Mouse (Mus musculus) cortical plate, adult 2 months (tissue): ENCODE measurements at regions not wholly inside any gene's neighbourhood (a gene's known extent, or its start where the extent isn't known, plus 50 kb on each side); places are given as distances from the start of the nearest gene placed in this dataset.

Source experiments
- H3K27ac ChIP-seq: fragments of 200-500 bp; 2 replicates; pipeline ENCODE4 v1.5.1; 2012; ENCODE audit warnings: low read length, control low read depth, inconsistent platforms; ENCODE audit not compliant: insufficient read depth
- H3K4me1 ChIP-seq: fragments of 200-500 bp; 2 replicates; pipeline ENCODE4 v1.6.1; 2011; ENCODE audit warnings: low read length; ENCODE audit not compliant: control insufficient read depth, insufficient read depth
- H3K4me3 ChIP-seq: fragments of 200-500 bp; 2 replicates; pipeline ENCODE4 v1.5.1; 2011; ENCODE audit warnings: mild to moderate bottlenecking, low read length, control low read depth; ENCODE audit not compliant: insufficient read depth
- CTCF ChIP-seq: fragments of 200-500 bp; IDR thresholded peaks from 2 replicates; pipeline ENCODE4 v1.5.1; 2011; ENCODE audit warnings: mild to moderate bottlenecking, control low read depth, low read length; ENCODE audit not compliant: insufficient read depth; ENCODE audit errors: extremely low read depth
- POLR2A ChIP-seq: fragments of 200-500 bp; IDR thresholded peaks from 2 replicates; pipeline ENCODE4 v1.6.1; 2011; ENCODE audit warnings: mild to moderate bottlenecking, low read length, control low read depth; ENCODE audit not compliant: insufficient read depth; ENCODE audit errors: extremely low read depth

- no peak for TF ChIP-seq CTCF
- no peak for TF ChIP-seq POLR2A
- Histone ChIP-seq H3K27ac (no peak overlapping the region), H3K4me3 (no peak overlapping the region), H3K4me1 (0 out of 2 replicates have a peak, but pooled peaks cover 1% of the 10 kb centered on the region)
Observed at GRCm38 (mm10) chr12:25358846-25359525, 262.0 kb upstream of the Id2 start.

- Histone ChIP-seq H3K27ac (no peak overlapping the region), H3K4me1 (no peaks in the 10 kb centered on the region), H3K4me3 (no peak overlapping the region)
- TF ChIP-seq CTCF, result no peak
- no peak for TF ChIP-seq POLR2A
Observed at GRCm38 (mm10) chr12:25356774-25357173, 259.8 kb upstream of the Id2 start.

GRCm38 (mm10) chr12:25355217-25355616 is 258.3 kb upstream of the Id2 start:
- no peak overlapping the region for H3K4me3 ChIP-seq
- no peak overlapping the region for H3K27ac ChIP-seq
- H3K4me1 ChIP-seq, result no peaks in the 10 kb centered on the region
- TF ChIP-seq CTCF (no peak), POLR2A (no peak)

GRCm38 (mm10) chr12:25353402-25353896 is 256.5 kb upstream of the Id2 start:
- H3K27ac ChIP-seq, result no peak overlapping the region
- no peaks in the 10 kb centered on the region for H3K4me1 ChIP-seq
- TF ChIP-seq CTCF (no peak), POLR2A (no peak)
- no peak overlapping the region for H3K4me3 ChIP-seq

- H3K4me3 ChIP-seq, result no peak overlapping the region
- H3K27ac ChIP-seq, result no peak overlapping the region
- TF ChIP-seq CTCF (no peak), POLR2A (no peak)
- no peaks in the 10 kb centered on the region for H3K4me1 ChIP-seq
Observed at GRCm38 (mm10) chr12:25352160-25352559, 255.2 kb upstream of the Id2 start.

- no peak overlapping the region for H3K27ac ChIP-seq
- H3K4me3 ChIP-seq, result no peak overlapping the region
- no peaks in the 10 kb centered on the region for H3K4me1 ChIP-seq
- no peak for TF ChIP-seq CTCF
- TF ChIP-seq POLR2A, result no peak
Observed at GRCm38 (mm10) chr12:25344354-25344753, 247.4 kb upstream of the Id2 start.

- TF ChIP-seq POLR2A (no peak), CTCF (no peak)
- H3K4me3 ChIP-seq, result no peak overlapping the region
- H3K27ac ChIP-seq, result no peak overlapping the region
- H3K4me1 ChIP-seq, result no peaks in the 10 kb centered on the region
Observed at GRCm38 (mm10) chr12:25338771-25339170, 241.8 kb upstream of the Id2 start.

GRCm38 (mm10) chr12:25335930-25336329 is 239.0 kb upstream of the Id2 start:
- no peak overlapping the region for H3K4me3 ChIP-seq
- H3K27ac ChIP-seq, result no peak overlapping the region
- no peak for TF ChIP-seq POLR2A
- no peak for TF ChIP-seq CTCF
- no peaks in the 10 kb centered on the region for H3K4me1 ChIP-seq

- H3K4me3 ChIP-seq, result no peak overlapping the region
- TF ChIP-seq POLR2A, result no peak
- TF ChIP-seq CTCF, result no peak
- no peaks in the 10 kb centered on the region for H3K4me1 ChIP-seq
- H3K27ac ChIP-seq, result no peak overlapping the region
Observed at GRCm38 (mm10) chr12:25335069-25335468, 238.1 kb upstream of the Id2 start.

- Histone ChIP-seq H3K4me1 (no peaks in the 10 kb centered on the region), H3K4me3 (no peak overlapping the region), H3K27ac (no peak overlapping the region)
- TF ChIP-seq CTCF, result no peak
- no peak for TF ChIP-seq POLR2A
Observed at GRCm38 (mm10) chr12:25332384-25333035, 235.6 kb upstream of the Id2 start.
